Mouse (Mus musculus) C2C12 (cell line): ENCODE data around the gene Dtl. TPM values are rescaled to one million over a fixed set of nuclear protein-coding genes. Genes with fewer than 3 reads are reported as not detected.

Experiments
- H3K27me3 ChIP-seq: one replicate; pipeline ENCODE4 v1.6.1; 2011; ENCODE audit not compliant: control insufficient read depth, insufficient read depth, insufficient read length
- H3K36me3 ChIP-seq: one replicate; pipeline ENCODE4 v1.6.1; 2011; ENCODE audit not compliant: control insufficient read depth, insufficient read depth
- H3K4me3 ChIP-seq: one replicate; pipeline ENCODE4 v1.5.1; 2011; ENCODE audit warnings: mild to moderate bottlenecking, control low read depth; ENCODE audit not compliant: poor library complexity, insufficient read depth, severe bottlenecking
- H3K79me2 ChIP-seq: one replicate; pipeline ENCODE4 v1.6.1; 2011; ENCODE audit not compliant: control insufficient read depth, insufficient read depth
- H3K79me3 ChIP-seq: one replicate; pipeline ENCODE4 v1.6.1; 2011; ENCODE audit warnings: low read depth, control low read depth
- H3ac ChIP-seq: one replicate; pipeline ENCODE3; 2011; ENCODE audit warnings: low read depth; ENCODE audit not compliant: control insufficient read depth, insufficient read length
- CEBPB ChIP-seq: IDR thresholded peaks from one replicate; pipeline ENCODE4 v1.6.1; 2011; ENCODE audit warnings: low read depth, mild to moderate bottlenecking, control low read depth, moderate library complexity
- CTCF ChIP-seq: IDR thresholded peaks from one replicate; pipeline ENCODE4 v1.5.1; 2011; ENCODE audit not compliant: control insufficient read depth, insufficient read depth, insufficient read length
- FOSL1 ChIP-seq: IDR thresholded peaks from one replicate; pipeline ENCODE4 v1.8.0; 2011; ENCODE audit warnings: mild to moderate bottlenecking, low read length; ENCODE audit not compliant: poor library complexity, insufficient read depth, severe bottlenecking
- MAX ChIP-seq: IDR thresholded peaks from one replicate; pipeline ENCODE4 v1.6.1; 2011; ENCODE audit warnings: mild to moderate bottlenecking, control low read depth
- MYOD1 ChIP-seq: IDR thresholded peaks from one replicate; pipeline ENCODE4 v1.6.1; 2011; ENCODE audit warnings: low read depth; ENCODE audit not compliant: control insufficient read depth, insufficient read length
- MYOG ChIP-seq: IDR thresholded peaks from one replicate; pipeline ENCODE4 v1.6.1; 2011; ENCODE audit not compliant: control insufficient read depth, insufficient read length; ENCODE audit errors: extremely low read depth
- USF1 ChIP-seq: IDR thresholded peaks from one replicate; pipeline ENCODE4 v1.6.1; 2011; ENCODE audit warnings: low read depth, mild to moderate bottlenecking, control low read depth, moderate library complexity
- polyA plus RNA-seq: library from polyadenylated mRNA; unstranded; fragments of >200 nt; fragmentation: generic; extraction: Trizol; gene quantifications from one replicate; pipeline ENCODE4 v1.2.1, GENCODE M21; 2012; ENCODE audit warnings: missing spikeins

Gene Dtl
- polyA plus RNA-seq, 1 experiment, result 8.6 TPM

DNA sequence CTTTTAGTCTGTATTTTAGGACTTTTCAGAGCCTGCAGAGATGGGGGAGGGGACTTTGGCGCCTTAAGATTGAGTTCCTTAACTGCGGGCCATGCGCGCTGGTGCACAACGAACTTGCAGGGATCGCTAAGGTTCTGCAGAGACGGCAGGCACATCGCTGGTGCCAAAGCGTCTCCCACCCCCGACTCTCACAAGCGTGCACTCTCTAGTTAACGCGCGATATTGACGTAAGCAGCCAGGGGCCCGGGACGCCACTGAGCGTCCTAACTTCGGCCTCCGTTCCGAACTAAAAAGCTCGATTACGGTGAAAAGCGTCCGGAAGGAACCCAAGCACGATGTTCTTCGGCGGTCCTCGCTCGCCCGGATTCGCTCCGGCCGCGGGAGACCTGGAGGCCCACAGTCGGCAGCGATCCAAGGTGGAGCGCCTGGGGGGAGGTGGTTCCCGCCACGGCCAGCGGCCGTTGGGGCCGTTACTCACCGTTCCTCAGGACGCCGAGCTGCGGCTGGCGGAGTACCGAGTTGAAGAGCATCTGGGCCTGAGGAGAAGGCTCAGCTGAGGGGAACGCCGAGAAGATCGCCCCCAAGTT lies 380 bp downstream of the Dtl start:
- TF ChIP-seq MAX (peak; percentile 61), USF1 (no peak)

GRCm38 (mm10) chr1:191573906-191574639 lies 1.3 kb downstream of the Dtl start:
- Histone ChIP-seq H3K79me2 (peaks cover 94% of the 10 kb centered on the region), H3ac (peak overlapping the region; percentile 93), H3K79me3 (peaks cover 81% of the 10 kb centered on the region), H3K36me3 (peaks cover 20% of the 10 kb centered on the region), H3K4me3 (peak overlapping the region; percentile 70), H3K27me3 (no peaks in the 10 kb centered on the region)
- TF ChIP-seq CEBPB (no peak), MAX (no peak), CTCF (no peak), MYOG (no peak), FOSL1 (no peak), MYOD1 (no peak), USF1 (no peak)

More for the DNA sequence above, 380 bp downstream of the Dtl start:
- peak overlapping the region; percentile 70 for H3K4me3 ChIP-seq
- H3K79me3 ChIP-seq, result peaks cover 82% of the 10 kb centered on the region
- peaks cover 23% of the 10 kb centered on the region for H3K36me3 ChIP-seq
- peak overlapping the region; percentile 93 for H3ac ChIP-seq
- H3K27me3 ChIP-seq, result no peaks in the 10 kb centered on the region
- peaks cover 94% of the 10 kb centered on the region for H3K79me2 ChIP-seq

- Histone ChIP-seq H3K36me3 (peaks cover 31% of the 10 kb centered on the region), H3ac (no peak overlapping the region), H3K27me3 (no peaks in the 10 kb centered on the region), H3K79me2 (peaks cover 97% of the 10 kb centered on the region), H3K4me3 (no peak overlapping the region), H3K79me3 (peaks cover 67% of the 10 kb centered on the region)
- TF ChIP-seq CTCF (no peak), CEBPB (no peak)
Measured at GRCm38 (mm10) chr1:191570415-191570814, 4.9 kb downstream of the Dtl start.

GRCm38 (mm10) chr1:191569625-191570024 lies 5.7 kb downstream of the Dtl start:
- H3K36me3 ChIP-seq, result peaks cover 31% of the 10 kb centered on the region
- H3K4me3 ChIP-seq, result no peak overlapping the region
- no peak overlapping the region for H3ac ChIP-seq
- no peaks in the 10 kb centered on the region for H3K27me3 ChIP-seq
- H3K79me3 ChIP-seq, result peaks cover 66% of the 10 kb centered on the region
- H3K79me2 ChIP-seq, result peaks cover 97% of the 10 kb centered on the region
- TF ChIP-seq MAX (no peak), CTCF (no peak)

DNA sequence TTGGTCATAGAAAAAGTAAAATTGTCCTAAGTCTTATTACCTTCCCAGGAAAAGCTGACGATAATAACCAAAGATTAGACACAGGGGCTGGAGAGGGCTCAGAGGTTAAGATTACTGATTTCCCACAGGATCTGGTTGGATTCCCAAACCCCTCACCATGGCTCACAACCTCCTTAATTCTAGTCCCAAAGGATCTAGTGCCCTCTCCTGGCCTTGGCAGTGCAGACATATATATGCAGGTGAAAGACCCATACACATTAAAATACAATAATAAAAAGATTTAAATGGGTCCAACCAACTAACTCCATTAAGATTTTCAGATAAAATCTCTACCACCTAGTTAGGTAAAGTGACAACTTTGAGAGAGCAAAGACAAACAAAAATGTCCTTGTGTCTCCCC lies 7.5 kb downstream of the Dtl start:
- no peaks in the 10 kb centered on the region for H3K27me3 ChIP-seq
- H3K4me3 ChIP-seq, result no peak overlapping the region
- H3K79me2 ChIP-seq, result peaks cover 97% of the 10 kb centered on the region
- TF ChIP-seq MYOD1, result no peak
- H3ac ChIP-seq, result no peak overlapping the region
- H3K36me3 ChIP-seq, result peaks cover 45% of the 10 kb centered on the region
- peaks cover 58% of the 10 kb centered on the region for H3K79me3 ChIP-seq

DNA sequence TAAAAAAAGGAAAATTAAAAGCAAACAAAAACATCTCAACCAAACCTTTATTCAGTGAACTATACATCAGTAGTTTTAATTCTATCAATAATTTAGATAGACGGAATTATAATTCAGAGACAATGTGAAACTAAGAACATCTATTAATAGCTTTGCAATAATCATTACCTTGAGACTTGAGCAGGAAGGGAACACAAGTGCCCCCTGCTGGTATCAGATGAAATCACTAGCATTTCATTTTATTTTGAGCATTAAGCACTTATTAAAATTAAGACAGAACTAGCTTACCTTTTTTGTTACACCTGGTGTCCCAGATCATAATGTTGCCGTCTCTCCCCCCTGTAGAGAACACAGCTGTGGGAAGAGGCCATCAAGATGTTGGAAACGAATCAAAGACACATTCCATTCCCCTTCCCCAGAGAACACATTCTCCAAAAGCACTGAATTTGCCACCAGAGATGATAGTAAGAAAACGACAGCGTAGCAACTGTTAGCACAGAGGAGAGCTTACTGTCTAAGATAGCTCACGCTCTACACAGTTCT lies 12.4 kb downstream of the Dtl start:
- Histone ChIP-seq H3K36me3 (peaks cover 71% of the 10 kb centered on the region), H3K79me3 (peaks cover 17% of the 10 kb centered on the region), H3K27me3 (no peaks in the 10 kb centered on the region), H3K4me3 (no peak overlapping the region), H3ac (no peak overlapping the region), H3K79me2 (peaks cover 75% of the 10 kb centered on the region)
- TF ChIP-seq CTCF (no peak), FOSL1 (no peak), MYOG (no peak), MAX (no peak), MYOD1 (no peak), USF1 (no peak), CEBPB (no peak)
